Mouse (Mus musculus): ENCODE measurements around the gene Mgat3.

Gene Mgat3

DNA sequence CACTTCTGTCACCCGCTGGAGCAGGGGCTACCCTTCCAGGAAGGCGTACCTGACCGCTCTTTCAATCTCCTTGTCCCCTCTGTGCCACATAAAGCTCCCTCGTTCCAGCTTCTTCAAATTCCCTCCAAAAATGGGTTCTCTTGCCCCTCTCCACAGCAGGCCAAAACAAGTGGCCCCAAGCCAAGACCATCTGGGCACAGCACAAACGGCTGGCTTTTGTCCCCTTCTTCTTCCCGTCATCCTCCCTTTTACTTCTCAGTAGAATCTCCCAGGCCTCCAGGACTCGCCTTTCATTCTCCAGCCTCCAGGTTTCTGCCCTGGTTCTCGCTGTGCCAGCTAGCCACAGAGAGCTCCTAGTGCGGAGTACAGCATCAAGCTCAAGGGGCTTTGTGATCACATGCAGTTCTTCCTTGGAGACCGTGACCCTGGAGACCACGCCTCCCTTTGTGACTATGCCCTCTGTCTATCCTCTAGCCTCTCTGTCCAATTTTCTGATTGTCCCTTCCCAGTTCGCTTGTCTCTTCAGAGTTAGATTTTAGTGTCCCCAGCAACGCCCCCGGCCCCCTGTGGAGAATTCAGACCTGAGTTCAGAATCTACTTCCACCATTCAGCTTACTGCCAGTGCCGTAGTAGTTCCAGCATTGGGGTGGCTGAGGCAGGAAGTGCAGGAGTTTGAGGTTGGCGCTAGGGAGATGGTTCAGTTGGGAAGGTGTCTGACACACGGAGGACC lies 54.7 kb downstream of the Mgat3 start:
- no peak for DNase-seq

DNA sequence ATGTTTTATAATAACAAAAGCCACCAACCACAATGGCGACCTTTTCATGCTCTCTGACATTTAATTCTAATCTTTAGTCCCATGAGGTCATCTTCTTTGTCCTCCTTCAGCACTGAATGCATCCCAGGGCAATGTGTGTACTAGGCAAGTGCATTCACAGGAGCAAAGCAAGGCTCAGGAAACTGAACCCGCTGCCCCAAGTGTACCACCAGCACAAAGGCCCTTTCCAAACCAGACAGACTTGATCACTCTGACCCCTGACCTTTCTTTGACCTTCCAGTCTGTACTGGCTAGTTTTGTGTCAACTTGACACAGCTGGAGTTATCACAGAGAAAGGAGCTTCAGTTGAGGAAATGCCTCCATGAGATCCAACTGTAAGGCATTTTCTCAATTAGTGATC lies 58.8 kb downstream of the Mgat3 start:
- no peak for DNase-seq

DNA sequence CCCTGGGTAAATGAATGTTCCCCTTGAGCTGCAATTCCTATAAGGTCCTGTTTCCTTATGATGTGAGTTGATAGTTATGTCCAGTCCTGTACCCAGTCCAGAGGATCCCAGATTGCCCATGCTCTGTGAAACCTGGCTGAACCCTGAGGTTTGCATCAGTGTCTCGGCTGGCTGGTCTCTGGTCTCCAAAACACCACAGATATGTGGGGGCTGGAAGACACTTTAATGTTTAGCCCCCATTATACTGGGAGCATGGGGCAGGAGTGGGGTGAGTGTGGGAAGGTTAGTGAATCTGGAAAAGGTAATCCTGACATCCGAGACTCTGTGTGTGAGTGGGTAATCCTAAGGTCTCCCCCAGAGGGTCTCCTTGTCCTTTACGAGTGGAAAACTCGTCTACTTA lies 59.5 kb downstream of the Mgat3 start:
- DNase-seq, result no peak

DNA sequence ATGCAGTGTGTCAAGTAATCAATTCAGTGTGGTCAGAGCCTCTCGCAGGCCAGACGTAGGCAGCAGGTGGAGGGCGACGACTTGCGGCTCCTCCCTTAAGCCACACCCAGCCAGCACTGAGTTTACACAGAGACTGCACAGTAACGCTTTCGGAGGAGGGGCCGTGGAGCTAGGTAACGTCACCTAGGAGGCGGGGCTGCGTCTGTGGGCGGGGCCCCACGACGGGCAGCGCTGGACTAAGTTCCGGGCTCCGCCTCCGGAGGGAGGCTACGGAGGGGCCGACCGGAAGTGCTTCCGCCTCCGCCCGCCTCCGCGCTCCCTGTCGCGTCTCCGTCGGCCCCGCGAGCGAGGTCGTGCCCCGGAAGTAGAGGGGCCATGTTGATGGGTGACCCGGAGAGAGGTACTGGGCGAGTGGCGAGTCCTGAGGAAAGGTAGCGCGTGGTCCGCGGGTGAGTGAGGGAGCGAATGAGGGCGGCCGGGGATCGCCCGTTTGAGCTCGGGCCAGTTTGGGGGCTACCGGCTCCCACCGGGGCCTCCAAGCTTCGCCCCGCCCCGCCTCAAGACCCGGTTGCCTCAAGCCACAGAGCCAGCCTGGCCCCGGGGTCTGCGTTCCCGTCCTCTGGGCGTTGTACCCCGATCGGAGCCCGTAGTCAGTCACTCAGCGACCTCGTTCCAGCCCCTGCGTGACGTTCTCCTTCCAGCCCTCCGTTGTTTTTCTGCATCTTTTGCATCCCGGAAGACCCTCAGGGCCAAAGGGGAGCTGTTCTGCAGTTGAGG lies 60.4 kb downstream of the Mgat3 start, which contains the start of gene Mief1:
Gene Mief1, plus strand, starts transcription at position 286 of the 777 bp plus-strand sequence.
- peak; percentile 99 for DNase-seq

DNA sequence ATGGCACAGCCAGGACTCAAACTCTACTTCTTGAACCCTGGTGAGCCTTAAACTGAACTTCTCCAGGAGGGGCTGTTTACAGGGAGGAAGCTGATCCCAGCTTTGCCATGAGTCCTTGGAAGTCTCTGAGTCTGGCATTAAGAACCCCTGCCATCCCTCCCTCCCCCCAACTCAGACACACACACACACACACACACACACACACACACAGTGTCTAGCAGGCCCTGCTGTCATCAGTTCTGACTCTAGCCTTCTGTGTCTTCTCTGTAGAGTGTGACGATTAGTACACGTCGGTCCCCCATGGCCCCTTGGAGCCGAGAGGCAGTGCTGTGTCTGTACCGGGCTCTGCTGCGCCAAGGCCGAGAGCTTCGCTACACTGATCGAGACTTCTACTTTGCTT lies 62.0 kb downstream of the Mgat3 start, which contains the start of gene AC140267.1:
Gene AC140267.1, plus strand, starts transcription at position 301 of the 400 bp plus-strand sequence.
- DNase-seq, result no peak

DNA sequence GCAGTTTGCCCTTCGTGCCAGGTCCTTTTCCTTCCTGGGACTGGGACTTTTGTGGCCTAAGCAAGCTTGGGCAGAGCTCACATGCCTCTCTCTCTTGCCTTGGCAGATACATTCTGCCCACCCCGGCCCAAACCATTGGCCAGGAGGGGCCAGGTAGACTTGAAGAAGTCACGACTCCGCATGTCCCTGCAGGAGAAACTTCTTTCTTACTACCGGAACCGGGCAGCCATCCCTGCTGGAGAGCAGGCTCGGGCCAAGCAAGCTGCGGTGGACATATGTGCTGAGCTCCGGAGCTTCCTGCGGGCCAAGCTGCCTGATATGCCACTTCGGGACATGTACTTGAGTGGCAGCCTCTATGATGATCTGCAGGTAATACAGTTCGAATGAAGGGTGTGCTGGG lies 74.6 kb downstream of the Mgat3 start:
- DNase-seq, result no peak

DNA sequence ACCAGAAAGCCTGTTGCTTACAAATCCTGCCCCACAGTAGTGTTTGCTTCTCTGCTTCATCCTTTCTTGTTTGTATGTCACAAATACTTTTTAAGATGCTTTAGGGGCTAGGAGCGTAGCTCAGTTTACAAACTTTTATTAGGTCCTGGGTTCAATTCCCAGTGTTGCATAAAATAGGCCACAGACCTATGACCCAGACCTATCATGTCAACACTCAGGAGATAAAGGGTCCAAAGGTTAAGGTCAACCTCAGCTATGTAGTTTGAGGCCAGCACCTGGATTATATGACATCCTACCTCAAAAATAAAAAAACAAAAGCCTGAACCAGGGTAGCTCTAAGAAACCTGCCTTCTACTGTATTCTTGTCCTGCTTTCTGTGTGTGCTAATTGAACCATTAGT lies 75.1 kb downstream of the Mgat3 start:
- no peak for DNase-seq

DNA sequence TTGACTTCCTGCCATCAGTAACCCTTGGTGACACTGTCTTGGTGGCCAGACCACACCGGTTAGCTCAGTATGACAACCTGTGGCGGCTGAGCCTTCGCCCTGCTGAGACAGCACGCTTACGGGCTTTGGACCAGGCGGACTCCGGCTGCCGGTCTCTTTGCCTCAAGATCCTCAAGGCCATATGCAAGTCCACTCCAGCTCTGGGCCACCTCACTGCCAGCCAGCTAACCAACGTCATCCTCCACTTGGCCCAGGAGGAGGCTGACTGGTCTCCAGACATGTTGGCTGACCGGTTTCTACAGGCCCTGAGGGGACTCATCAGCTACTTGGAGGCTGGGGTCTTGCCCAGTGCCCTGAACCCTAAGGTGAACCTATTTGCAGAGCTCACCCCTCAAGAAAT lies 76.2 kb downstream of the Mgat3 start:
- no peak for DNase-seq

DNA sequence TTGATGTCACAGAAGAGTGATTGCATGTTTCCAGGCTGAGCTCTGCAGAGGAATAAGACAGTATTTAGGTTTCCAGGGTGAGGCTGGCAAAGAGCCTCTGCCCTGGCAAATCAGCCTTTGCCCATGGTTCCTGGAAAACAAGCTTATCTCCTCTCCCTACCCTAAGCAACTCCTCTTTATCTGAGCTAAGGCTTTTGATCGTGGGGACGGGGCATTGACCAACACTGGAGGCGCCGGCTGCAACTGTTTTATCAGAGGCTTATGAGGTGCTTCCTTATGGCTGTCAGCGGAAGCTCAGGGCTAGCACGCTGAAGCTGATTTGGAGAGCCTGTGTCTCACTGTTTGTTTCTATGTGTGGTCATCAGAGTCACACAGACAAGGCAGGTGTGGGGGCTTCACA lies 77.1 kb downstream of the Mgat3 start:
- DNase-seq, result no peak

DNA sequence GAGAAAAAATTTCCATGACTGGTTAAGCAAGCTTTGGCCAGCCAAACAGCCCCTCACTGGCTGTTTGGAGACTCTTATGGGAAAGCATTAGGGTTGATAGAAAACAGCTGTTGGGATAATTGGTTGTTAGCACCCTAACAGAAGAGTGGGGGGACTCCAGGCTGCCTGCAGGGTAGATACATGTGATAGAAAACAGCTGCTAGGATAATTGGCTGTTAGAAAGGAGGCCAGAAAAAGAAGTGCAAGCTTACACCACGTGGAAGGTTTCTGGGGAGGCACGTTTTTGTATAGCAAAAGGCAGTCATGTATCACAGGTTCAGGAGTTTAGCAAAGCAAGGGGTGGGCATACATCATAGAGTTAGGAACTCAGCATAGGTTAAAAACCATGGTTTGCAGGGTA lies 80.0 kb downstream of the Mgat3 start:
- DNase-seq, result no peak

DNA sequence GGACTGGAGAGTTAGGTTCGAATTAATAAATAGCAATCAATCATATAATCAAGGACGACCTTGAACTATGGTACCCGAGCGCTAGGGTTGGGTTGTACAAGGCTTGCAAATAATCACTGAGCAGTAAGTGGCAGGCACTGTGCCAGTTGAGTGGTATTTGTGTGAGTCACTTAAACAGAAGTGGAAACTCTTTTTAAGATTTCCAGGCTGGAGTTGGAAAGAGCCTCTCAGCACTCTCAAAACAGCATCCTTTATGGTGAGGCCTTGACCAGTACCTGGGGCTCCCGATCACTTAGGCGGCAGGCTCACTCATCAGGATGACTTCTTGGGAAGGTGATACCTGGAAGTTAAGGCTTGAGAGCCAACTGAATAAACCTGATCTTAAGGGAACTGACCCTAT lies 80.7 kb downstream of the Mgat3 start:
- DNase-seq, result no peak

DNA sequence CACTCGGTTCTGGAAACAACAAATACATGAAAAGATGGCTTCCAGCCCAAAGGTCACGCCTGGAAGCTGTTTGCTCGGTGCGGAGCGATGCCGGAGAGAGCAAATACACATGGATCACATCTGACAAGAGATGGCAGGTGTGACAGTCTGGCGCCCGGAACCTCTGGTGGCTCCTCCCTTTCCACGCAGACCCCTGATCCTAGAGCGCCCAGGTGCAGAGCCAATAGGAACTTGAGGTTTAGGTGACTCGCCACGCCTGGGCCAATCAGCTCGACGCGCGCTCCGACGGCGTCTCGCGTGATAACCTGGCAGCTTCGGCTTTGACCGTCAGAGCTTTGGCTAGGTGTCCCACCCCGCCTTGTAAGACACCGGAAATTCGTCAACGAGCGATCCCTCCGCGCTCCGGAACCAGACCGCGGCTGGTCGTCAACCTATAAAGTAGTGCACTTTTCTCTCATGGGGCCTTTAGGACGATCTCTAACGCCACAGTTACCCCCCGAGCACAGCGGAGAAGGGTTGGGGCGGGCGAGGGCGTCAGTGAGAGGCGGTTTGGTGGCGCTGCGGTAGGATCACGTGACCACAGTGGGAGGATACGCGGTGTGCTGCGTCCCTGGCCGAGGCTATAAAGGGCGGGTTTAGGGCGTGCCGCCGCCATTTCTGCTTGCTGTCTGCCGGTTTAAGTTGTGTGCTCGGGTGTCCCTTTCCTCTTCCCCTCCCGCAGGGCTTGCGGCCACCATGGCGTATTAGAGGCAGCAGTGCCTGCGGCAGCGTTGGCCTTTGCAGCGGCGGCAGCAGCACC lies 81.5 kb downstream of the Mgat3 start, which contains the start of gene Atf4:
Gene Atf4, plus strand, starts transcription at position 338 of the 799 bp plus-strand sequence.
- peak; percentile 89 to 96 for DNase-seq

DNA sequence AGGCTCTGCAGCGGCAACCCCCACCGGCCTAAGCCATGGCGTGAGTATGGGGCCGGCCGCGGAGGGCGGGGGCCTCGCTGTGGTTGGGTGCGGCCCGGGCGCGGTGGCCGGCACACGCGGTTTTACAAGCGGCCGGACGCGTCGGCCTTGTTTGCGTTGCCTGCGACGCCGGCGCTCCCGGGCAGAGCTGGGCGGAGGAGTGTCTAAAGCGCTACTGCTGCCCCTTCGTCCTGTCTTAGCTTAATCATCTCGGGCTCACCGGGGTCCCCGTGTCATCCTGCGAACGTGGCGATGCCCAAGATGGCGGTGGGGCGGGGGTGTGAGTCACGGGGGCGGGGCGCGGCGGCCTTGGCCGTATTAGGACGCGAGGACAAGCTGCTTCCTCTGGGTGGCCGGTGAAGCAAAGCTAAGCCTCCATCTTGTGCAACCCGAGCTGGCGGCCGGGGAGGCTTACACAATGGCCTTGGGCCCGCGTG lies 82.2 kb downstream of the Mgat3 start:
- peak; percentile 72 to 76 for DNase-seq

DNA sequence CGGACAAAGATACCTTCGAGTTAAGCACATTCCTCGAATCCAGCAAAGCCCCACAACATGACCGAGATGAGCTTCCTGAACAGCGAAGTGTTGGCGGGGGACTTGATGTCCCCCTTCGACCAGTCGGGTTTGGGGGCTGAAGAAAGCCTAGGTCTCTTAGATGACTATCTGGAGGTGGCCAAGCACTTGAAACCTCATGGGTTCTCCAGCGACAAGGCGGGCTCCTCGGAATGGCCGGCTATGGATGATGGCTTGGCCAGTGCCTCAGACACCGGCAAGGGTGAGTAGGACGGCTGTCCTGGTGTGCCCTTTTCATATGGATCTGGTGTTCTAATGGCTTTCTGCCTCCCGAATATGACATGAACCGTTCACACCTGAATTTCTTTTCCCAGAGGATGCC lies 82.7 kb downstream of the Mgat3 start:
- DNase-seq, result no peak

DNA sequence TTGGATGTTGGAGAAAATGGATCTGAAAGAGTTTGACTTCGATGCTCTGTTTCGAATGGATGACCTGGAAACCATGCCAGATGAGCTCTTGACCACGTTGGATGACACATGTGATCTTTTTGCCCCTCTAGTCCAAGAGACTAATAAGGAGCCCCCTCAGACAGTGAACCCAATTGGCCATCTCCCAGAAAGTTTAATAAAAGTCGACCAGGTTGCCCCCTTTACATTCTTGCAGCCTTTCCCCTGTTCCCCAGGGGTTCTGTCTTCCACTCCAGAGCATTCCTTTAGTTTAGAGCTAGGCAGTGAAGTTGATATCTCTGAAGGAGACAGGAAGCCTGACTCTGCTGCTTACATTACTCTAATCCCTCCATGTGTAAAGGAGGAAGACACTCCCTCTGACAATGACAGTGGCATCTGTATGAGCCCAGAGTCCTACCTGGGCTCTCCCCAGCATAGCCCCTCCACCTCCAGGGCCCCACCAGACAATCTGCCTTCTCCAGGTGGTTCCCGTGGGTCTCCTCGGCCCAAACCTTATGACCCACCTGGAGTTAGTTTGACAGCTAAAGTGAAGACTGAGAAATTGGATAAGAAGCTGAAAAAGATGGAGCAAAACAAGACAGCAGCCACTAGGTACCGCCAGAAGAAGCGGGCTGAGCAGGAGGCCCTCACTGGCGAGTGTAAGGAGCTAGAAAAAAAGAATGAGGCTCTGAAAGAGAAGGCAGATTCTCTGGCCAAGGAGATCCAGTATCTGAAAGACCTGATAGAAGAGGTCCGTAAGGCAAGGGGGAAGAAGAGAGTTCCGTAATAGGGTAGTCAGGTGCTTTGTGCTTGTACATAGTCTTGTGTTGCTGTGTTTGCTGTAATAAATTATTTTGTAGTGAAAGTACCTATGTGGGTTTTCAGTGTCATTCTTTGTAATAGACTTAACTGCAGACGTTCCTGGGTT lies 83.4 kb downstream of the Mgat3 start:
- no peak for DNase-seq

DNA sequence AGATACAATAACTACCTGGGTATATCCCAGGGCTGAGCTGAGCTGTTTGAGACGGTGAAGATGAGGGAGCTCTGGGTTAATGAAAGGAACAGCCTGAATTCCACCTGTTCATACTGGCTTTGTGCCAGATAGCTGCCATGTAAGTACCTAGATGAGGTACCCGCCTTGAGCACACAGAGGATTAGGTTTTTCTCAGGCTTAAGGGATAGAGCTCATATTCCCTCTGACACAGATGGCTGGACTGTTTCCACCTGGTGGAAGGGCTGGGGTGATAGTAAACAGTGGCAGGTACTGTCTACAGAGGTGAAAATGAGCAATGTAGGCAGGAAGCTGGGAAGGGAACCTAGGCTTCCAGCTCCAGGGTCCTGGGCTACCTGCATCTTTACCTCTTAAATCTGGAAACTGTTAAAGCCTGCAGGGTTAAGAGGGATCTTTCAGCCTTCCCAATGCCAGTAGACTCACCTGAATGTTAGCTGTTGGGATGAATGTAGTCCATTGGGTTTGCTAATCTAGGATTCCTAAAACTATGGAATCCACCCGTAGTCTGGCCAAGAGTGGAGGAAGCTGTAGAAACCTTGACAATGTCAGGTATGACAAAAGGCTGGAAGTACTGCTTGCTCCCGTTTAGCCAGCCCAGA lies 84.2 kb downstream of the Mgat3 start:
- DNase-seq, result no peak

DNA sequence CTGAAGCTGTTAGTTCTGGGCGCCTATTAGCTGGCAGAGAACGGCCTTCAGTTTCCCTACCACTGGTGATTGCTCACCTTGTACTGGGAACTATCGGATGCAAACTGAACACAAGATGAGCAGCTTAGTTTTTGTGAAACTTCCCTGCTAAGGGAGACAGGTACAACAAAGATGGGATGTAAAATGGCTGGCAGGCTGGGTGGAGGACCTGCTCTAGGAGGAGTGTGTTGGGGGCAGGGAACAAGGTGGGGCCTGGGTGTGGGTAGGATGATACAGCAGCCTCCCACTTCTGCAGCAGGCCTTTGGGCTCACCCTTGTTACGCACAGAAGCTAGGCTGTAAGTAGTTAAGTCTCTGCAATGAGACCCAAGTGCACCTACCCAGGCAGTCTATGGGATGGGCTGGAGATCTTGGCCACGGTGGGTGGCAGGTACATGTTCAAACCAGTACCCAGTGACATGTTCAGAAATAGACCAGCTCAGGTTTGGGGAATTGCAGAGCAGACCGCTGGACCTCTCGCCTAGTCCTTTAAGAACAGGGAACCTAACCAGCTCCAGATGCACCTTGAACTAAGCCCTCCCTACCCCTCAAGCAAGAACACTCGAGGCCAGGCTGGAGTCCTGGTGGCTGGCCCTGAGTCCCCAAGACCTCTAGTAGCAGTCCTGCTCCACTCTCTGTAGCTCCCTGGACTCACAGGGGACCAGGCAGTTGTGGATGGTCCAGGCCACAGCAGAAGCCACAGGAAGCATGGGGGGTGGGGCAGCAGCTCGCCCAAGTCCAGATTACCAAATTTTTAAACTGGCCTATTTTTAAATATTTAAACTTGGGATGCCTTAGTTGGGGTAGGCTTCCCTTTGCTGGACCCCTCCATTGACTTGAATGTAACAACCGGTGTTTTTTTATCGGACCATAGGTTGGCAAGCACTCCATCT lies 85.0 kb downstream of the Mgat3 start:
- no peak for DNase-seq

DNA sequence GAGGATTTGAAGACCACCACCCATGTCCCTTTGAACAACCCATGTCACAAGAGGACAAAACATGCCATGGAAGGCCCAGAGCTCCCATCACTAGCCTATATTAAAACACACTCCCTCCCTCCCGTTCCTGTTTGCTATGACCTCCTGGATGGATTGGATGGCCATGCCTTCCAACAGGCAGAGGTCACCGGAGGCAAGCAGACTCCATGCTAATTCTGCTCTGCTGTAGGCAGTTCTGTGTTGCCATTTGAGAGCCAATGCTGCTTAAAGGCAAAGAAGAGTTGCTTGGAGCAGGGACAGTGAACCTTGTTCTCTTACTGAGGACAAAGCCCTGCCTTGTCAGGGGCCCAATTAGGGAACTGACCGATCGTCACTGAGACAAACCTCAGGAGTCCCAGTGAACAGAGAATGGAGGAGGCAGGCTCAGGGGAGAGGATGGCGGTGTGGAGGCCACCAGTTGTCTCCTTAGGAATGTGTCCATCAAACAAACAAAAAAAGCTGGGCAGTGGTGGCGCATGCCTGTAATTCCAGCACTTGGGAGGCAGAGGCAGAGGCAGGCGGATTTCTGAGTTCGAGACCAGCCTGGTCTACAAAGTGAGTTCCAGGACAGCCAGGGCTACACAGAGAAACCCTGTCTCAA lies 86.0 kb downstream of the Mgat3 start:
- DNase-seq, result no peak

DNA sequence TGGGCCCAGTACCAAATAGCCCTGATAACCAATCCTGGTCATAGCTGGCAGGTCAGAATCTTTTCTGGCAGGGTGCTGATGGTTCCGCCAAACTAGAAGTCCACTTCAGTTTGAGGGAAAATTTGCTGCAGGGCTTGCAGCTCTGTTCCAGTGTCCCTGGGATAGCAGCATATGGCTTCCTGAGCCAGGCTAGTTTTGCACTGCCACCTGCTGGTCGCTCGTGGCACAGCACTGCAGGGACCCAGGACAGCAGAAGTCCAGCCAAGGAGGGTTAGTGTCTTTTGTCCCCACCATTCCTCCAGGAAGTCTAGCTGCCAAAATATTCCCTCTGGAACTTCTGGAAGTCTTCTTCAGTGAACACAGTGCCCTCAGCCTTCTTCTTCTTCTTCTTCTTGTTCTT lies 87.2 kb downstream of the Mgat3 start:
- peak; percentile 57 to 84 for DNase-seq

DNA sequence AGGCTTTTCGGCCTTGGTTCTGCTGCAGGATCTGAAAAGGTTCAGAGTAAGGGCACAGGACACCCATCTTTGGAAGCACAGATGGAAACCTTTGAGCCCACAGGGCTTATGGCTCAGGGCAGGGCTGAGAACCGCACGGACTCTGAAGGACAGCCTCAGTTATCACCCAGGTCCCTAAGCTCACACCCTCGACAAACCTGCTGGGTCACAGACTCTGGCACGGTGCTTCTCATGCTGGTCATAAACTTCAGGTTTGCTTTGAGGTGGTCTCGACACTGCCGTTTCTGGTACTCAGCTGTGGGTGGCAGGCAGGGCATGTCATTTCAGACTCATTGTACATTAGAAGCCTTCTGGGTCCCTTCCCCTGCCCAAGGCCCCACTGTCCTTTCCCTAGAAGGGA lies 87.6 kb downstream of the Mgat3 start:
- no peak for DNase-seq
